Mouse (Mus musculus) liver, postnatal 0 days (tissue): ENCODE measurements around the gene Gm20792. TPM values are rescaled to one million over a fixed set of nuclear protein-coding genes. Genes with fewer than 3 reads are reported as not detected.
"Not testable (repeated sequence)": the region's sequence is repeated elsewhere in the genome, so short reads cannot be mapped to it uniquely, and the experiment has no call there.

ENCODE experiments used
- ATAC-seq: fragments of 200-750 bp; cut with Nextera tagmentation; 2 replicates; pipeline ENCODE4 v1.8.0; 2017; ENCODE audit warnings: mild to moderate bottlenecking, moderate library complexity
- DNase-seq: peaks from one replicate; pipeline ENCODE4 v3.0.0-alpha.2; 2016
- H3K27ac ChIP-seq: fragments of 300-500 bp; sonication (generic); 2 replicates; pipeline ENCODE4 v1.5.1; 2014; ENCODE audit warnings: antibody characterized with exemption, moderate library complexity, mild to moderate bottlenecking, low read depth
- H3K27me3 ChIP-seq: fragments of 300-500 bp; sonication (generic); 2 replicates; pipeline ENCODE4 v1.6.1; 2014; ENCODE audit warnings: low read length, control low read depth, mixed read lengths; ENCODE audit not compliant: insufficient read depth
- H3K36me3 ChIP-seq: fragments of 300-500 bp; sonication (generic); replicated peaks from 2 replicates; pipeline ENCODE4 v1.6.1; 2014; ENCODE audit warnings: mild to moderate bottlenecking, control low read depth, low read length, moderate library complexity, mixed read lengths; ENCODE audit not compliant: insufficient read depth
- H3K4me1 ChIP-seq: fragments of 300-500 bp; sonication (generic); 2 replicates; pipeline ENCODE4 v1.6.1; 2014; ENCODE audit warnings: antibody characterized with exemption, mild to moderate bottlenecking, control low read depth; ENCODE audit not compliant: insufficient read depth
- H3K4me2 ChIP-seq: fragments of 300-500 bp; sonication (generic); 2 replicates; pipeline ENCODE4 v1.6.1; 2014; ENCODE audit warnings: low read depth, mild to moderate bottlenecking, low read length, moderate library complexity, mixed read lengths
- H3K4me3 ChIP-seq: fragments of 300-500 bp; sonication (generic); 2 replicates; pipeline ENCODE4 v1.5.1; 2014; ENCODE audit warnings: low read depth, low read length
- H3K9ac ChIP-seq: fragments of 300-500 bp; sonication (generic); replicated peaks from 2 replicates; pipeline ENCODE4 v1.6.1; 2014; ENCODE audit warnings: mild to moderate bottlenecking, moderate library complexity
- H3K9me3 ChIP-seq: fragments of 300-500 bp; sonication (generic); 2 replicates; pipeline ENCODE4 v1.6.1; 2016; ENCODE audit warnings: mild to moderate bottlenecking, control low read depth, low read length, mixed read lengths
- WGBS: fragments of 180-500 bp; shearing (Covaris S2); extraction: QIAGEN DNeasy Blood & Tissue Kit; methylation state at CpG from one replicate; pipeline ENCODE4 v1.1.7; 2014; ENCODE audit not compliant: insufficient replicate concordance; 5-methylcytosine and 5-hydroxymethylcytosine counted together
- polyA plus RNA-seq: library from polyadenylated mRNA; unstranded; fragments of >200 nt; fragmentation: Nextera tagmentation; extraction: Ambion mirVana; gene quantifications from 2 replicates; pipeline ENCODE4 v1.2.1, GENCODE M21; 2015

Gene Gm20792
- not detected in 2 replicates for polyA plus RNA-seq

DNA sequence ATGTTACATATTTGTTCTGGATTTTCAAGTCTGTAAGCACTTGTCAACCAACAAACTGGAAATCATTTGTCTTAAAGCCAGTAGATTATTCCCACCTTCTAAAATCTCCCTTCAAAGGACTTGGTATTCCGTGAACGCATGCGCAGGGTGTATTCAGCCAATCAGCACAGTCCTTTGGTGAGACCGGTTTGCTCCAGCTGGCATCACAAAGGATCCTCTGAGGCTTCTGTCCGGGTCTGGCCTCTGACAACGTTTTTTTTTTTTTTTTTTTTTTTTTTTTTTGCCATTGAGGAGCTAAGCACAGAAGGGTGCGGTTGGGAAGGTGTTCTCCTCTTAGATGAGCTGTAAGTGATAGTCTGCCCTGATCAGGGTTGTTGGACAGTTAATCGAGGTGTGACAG is at the start of gene Gm20792:
Gene Gm20792 (plus strand): TSS at position 301 of the 400 bp plus-strand sequence.
- H3K4me1 ChIP-seq, H3K4me3 ChIP-seq, H3K36me3 ChIP-seq, DNase-seq, H3K27me3 ChIP-seq, H3K4me2 ChIP-seq, H3K27ac ChIP-seq, ATAC-seq, H3K9ac ChIP-seq, H3K9me3 ChIP-seq: not testable (repeated sequence)
- no CpG with 5 or more reads among the region's 8 CpGs for WGBS
